Mouse (Mus musculus): ENCODE measurements around the gene Itpripl2.

Gene Itpripl2

GRCm38 (mm10) chr7:118491431-118492147, at the start of gene Itpripl2:
Gene Itpripl2, minus strand, starts transcription at chr7:118491975.
- DNase-seq (ENCODE audit: extremely low read depth, low read depth), result peak; percentile 52

- no peak for DNase-seq (ENCODE audit: extremely low read depth, low read depth)
Observed at GRCm38 (mm10) chr7:118535076-118535475, 43.3 kb upstream of the Itpripl2 start.

GRCm38 (mm10) chr7:118534326-118534725, 42.6 kb upstream of the Itpripl2 start:
- DNase-seq (ENCODE audit: extremely low read depth, low read depth), result no peak

GRCm38 (mm10) chr7:118533178-118533578, 41.4 kb upstream of the Itpripl2 start, which contains the start of gene Coq7:
Gene Coq7, minus strand, starts transcription at chr7:118533356.
- DNase-seq (ENCODE audit: extremely low read depth, low read depth), result peak; percentile 92

- peak; percentile 95 for DNase-seq (ENCODE audit: extremely low read depth, low read depth)
Observed at GRCm38 (mm10) chr7:118532519-118533177, 40.9 kb upstream of the Itpripl2 start.

- DNase-seq (ENCODE audit: extremely low read depth, low read depth), result no peak
Observed at GRCm38 (mm10) chr7:118526967-118527366, 35.2 kb upstream of the Itpripl2 start.

- DNase-seq (ENCODE audit: extremely low read depth, low read depth), result no peak
Observed at GRCm38 (mm10) chr7:118522077-118522476, 30.3 kb upstream of the Itpripl2 start.

GRCm38 (mm10) chr7:118519661-118520060, 27.9 kb upstream of the Itpripl2 start:
- DNase-seq (ENCODE audit: extremely low read depth, low read depth), result no peak

- DNase-seq (ENCODE audit: extremely low read depth, low read depth), result no peak
Observed at GRCm38 (mm10) chr7:118518687-118519086, 26.9 kb upstream of the Itpripl2 start.

GRCm38 (mm10) chr7:118517819-118518218, 26.0 kb upstream of the Itpripl2 start:
- DNase-seq (ENCODE audit: extremely low read depth, low read depth), result no peak

GRCm38 (mm10) chr7:118508556-118508955, 16.8 kb upstream of the Itpripl2 start:
- no peak for DNase-seq (ENCODE audit: extremely low read depth, low read depth)

GRCm38 (mm10) chr7:118503844-118504243, 12.1 kb upstream of the Itpripl2 start:
- no peak for DNase-seq (ENCODE audit: extremely low read depth, low read depth)

GRCm38 (mm10) chr7:118502333-118502732, 10.6 kb upstream of the Itpripl2 start:
- no peak for DNase-seq (ENCODE audit: extremely low read depth, low read depth)

GRCm38 (mm10) chr7:118499784-118500435, 8.1 kb upstream of the Itpripl2 start:
- DNase-seq (ENCODE audit: extremely low read depth, low read depth), result no peak

- no peak for DNase-seq (ENCODE audit: extremely low read depth, low read depth)
Observed at GRCm38 (mm10) chr7:118498984-118499783, 7.4 kb upstream of the Itpripl2 start.

GRCm38 (mm10) chr7:118494892-118495579, 3.3 kb upstream of the Itpripl2 start:
- no peak for DNase-seq (ENCODE audit: extremely low read depth, low read depth)

GRCm38 (mm10) chr7:118493892-118494291, 2.1 kb upstream of the Itpripl2 start:
- no peak for DNase-seq (ENCODE audit: extremely low read depth, low read depth)

- no peak for DNase-seq (ENCODE audit: extremely low read depth, low read depth)
Observed at GRCm38 (mm10) chr7:118490666-118491430, 927 bp downstream of the Itpripl2 start.

GRCm38 (mm10) chr7:118489706-118490665, 1.8 kb downstream of the Itpripl2 start:
- no peak for DNase-seq (ENCODE audit: extremely low read depth, low read depth)

All from MEL-GATA-1-ER (cell line).